Mouse (Mus musculus): ENCODE results near the gene Ccdc69. TPM values are rescaled to one million over a fixed set of nuclear protein-coding genes. Genes with fewer than 3 reads are reported as not detected.
A peak's percentile ranks its signal among the peaks of the same experiment; 100 is the strongest.

Gene Ccdc69
- polyA plus RNA-seq, 1 experiment from 2014 or later: 18.8 TPM

DNA sequence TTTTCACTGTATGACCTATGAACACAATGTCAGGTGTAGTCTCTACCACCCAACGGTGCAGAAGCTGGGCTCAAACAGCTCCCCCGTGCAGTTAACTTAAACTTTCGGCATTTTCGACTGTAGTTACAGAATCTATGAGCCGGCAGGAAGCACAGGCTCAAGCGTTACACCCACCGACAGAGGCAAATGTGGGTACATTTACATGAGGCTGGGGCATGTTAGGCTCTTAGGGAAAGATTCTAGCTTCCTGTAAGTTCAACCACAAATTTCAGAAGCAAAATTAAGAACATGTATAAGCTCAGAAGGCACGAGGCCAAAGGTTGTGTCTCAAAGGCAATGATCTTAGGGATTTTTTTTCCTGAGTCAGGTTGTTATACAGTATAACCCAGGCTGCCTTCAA lies 5.5 kb downstream of the Ccdc69 start:
- H3K9me3 ChIP-seq: no peaks in the 10 kb centered on the region
- H3K9ac ChIP-seq: no peak overlapping the region
- no peak for ATAC-seq (ENCODE audit: extremely low read depth, insufficient number of reproducible peaks, low FRiP score, low TSS enrichment)
- 74% methylated on average over 8 of the region's 8 CpGs for WGBS
- H3K4me2 ChIP-seq: no peak overlapping the region
- H3K4me1 ChIP-seq: peaks cover 60% of the 10 kb centered on the region
- H3K27me3 ChIP-seq (replicated peaks): no peaks in the 10 kb centered on the region
- no peaks in the 10 kb centered on the region for H3K36me3 ChIP-seq
- no peak overlapping the region for H3K27ac ChIP-seq (replicated peaks)
- no peak overlapping the region for H3K4me3 ChIP-seq

DNA sequence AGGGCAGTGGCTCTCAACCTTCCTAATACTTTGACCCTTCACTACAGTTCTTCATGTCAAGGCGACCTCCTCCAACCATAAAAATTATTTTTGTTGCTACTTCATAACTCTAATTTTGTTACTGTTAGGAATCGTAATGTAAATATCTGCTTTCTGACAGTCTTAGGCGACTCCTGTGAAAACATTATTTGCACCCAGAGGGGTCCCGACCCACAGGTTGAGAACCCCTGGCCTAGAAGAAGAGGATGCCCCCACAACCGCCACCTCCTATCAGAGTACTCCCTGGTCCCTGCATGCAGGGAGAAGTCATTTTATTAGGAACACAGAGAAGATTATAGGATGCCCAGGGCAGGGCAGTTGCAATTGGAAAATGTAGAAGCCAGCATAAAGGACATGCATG lies 6.6 kb downstream of the Ccdc69 start:
- Histone ChIP-seq H3K4me2 (no peak overlapping the region), H3K27ac (replicated peaks) (no peak overlapping the region), H3K9ac (no peak overlapping the region), H3K4me1 (peaks cover 49% of the 10 kb centered on the region), H3K36me3 (no peaks in the 10 kb centered on the region), H3K27me3 (replicated peaks) (no peaks in the 10 kb centered on the region), H3K4me3 (no peak overlapping the region), H3K9me3 (no peaks in the 10 kb centered on the region)
- no peak for ATAC-seq (ENCODE audit: extremely low read depth, insufficient number of reproducible peaks, low FRiP score, low TSS enrichment)
- 83% methylated on average over 5 of the region's 5 CpGs for WGBS

DNA sequence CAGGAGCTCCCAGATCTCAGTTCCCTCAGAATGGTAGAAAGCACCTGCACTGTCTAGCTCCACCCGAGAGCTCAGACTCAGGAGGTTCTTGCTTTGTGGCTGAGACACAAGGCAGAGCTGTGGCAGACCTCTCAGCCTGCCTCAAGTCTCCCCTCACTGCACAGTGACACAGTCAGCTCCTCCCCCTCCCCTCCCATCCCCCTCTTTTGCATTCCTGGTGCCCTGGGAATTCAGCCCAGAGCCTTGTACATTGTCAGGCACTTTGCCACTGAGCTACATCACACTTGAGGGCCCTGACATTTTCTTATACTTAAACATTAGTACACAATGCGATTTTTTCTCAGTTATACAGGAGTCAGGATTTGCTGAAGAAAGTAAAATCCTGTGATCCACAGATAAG lies 8.9 kb downstream of the Ccdc69 start:
- Histone ChIP-seq H3K4me1 (peaks cover 26% of the 10 kb centered on the region), H3K4me2 (no peak overlapping the region), H3K9me3 (no peaks in the 10 kb centered on the region), H3K27ac (replicated peaks) (peak overlapping the region; percentile 81), H3K27me3 (replicated peaks) (no peaks in the 10 kb centered on the region), H3K36me3 (no peaks in the 10 kb centered on the region), H3K4me3 (no peak overlapping the region), H3K9ac (peak overlapping the region; percentile 44; the same call in 1 of the 2 replicates)
- ATAC-seq (ENCODE audit: extremely low read depth, insufficient number of reproducible peaks, low FRiP score, low TSS enrichment): no peak
- WGBS: 14% methylated on average over 2 of the region's 2 CpGs

DNA sequence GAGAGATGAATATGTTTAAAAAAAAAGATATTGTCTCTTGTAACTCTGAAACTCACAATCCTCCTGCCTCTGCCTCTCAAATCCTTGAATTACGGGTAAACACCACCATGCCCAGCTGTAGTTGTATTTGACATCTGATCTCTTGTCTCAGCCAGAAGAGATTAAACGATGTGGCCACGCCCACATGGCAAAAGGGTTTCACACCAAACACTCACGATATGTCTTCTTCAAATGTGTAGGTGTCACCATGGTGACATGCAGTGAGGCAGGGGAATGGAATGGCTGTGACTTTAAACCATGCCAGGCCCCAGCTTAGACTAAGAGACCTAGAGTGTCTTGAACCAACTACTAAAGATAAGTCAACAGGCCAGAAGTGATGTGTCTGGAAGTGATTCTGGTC lies 11.0 kb downstream of the Ccdc69 start:
- no peak overlapping the region for H3K9ac ChIP-seq
- no peaks in the 10 kb centered on the region for H3K27me3 ChIP-seq (replicated peaks)
- no peaks in the 10 kb centered on the region for H3K9me3 ChIP-seq
- H3K4me2 ChIP-seq: no peak overlapping the region
- 56% methylated on average over 4 of the region's 4 CpGs for WGBS
- H3K27ac ChIP-seq (replicated peaks): no peak overlapping the region
- ATAC-seq (ENCODE audit: extremely low read depth, insufficient number of reproducible peaks, low FRiP score, low TSS enrichment): no peak
- H3K36me3 ChIP-seq: no peaks in the 10 kb centered on the region
- peaks cover 28% of the 10 kb centered on the region for H3K4me1 ChIP-seq
- no peak overlapping the region for H3K4me3 ChIP-seq

DNA sequence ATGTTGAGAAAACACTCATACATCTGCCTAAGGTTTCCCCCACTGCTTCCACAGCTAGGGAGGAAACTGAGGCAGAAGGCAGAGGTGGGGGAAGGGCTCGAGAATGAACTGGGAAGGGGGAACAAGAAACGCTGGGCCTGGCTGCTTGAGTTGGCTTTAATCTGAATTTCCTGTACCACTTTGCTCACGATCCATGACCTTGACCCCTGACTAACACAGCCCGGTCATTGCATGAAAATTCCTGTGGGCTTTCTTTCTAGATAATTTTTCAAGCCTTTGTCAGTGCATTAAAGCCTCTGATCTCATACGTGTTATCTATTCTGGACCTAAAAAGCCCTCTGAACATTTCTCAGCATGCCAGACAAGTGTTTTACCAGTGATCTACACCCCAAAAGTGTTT lies 15.1 kb downstream of the Ccdc69 start:
- Histone ChIP-seq H3K27ac (replicated peaks) (peak overlapping the region; percentile 69), H3K4me1 (peaks cover 29% of the 10 kb centered on the region), H3K27me3 (replicated peaks) (no peaks in the 10 kb centered on the region), H3K9me3 (no peaks in the 10 kb centered on the region), H3K4me3 (no peak overlapping the region), H3K9ac (0 out of 2 replicates have a peak overlapping the region, but pooled peaks have one; percentile 9), H3K4me2 (no peak overlapping the region), H3K36me3 (peaks cover 17% of the 10 kb centered on the region)
- ATAC-seq (ENCODE audit: extremely low read depth, insufficient number of reproducible peaks, low FRiP score, low TSS enrichment): no peak
- 16% methylated on average over 5 of the region's 5 CpGs for WGBS

DNA sequence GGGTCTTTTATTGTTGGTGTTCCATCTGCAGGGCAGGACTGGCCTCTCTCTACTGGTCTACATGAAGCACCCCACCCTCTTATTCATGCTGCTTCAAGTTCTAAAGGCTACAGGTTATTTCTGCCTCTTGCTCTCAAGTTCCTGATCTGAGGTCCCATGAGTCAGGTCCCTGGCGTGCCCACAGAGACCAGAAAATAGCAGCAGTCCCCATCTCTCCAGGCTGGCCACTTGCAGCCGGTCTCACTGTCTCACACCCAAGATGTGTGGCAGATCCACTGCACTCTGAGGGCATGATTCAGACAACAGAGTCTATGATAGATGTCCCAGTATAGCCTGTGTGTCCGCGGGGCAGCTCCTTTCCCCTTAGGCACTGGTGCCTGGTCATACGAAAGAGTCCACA lies 17.1 kb downstream of the Ccdc69 start:
- no peak for ATAC-seq (ENCODE audit: extremely low read depth, insufficient number of reproducible peaks, low FRiP score, low TSS enrichment)
- WGBS: 76% methylated on average over 5 of the region's 5 CpGs
- no peaks in the 10 kb centered on the region for H3K27me3 ChIP-seq (replicated peaks)
- H3K4me3 ChIP-seq: no peak overlapping the region
- no peak overlapping the region for H3K4me2 ChIP-seq
- H3K36me3 ChIP-seq: peaks cover 29% of the 10 kb centered on the region
- H3K9me3 ChIP-seq: no peaks in the 10 kb centered on the region
- H3K9ac ChIP-seq: peak overlapping the region; percentile 28; the same call in 1 of the 2 replicates
- H3K27ac ChIP-seq (replicated peaks): no peak overlapping the region
- peaks cover 29% of the 10 kb centered on the region for H3K4me1 ChIP-seq

DNA sequence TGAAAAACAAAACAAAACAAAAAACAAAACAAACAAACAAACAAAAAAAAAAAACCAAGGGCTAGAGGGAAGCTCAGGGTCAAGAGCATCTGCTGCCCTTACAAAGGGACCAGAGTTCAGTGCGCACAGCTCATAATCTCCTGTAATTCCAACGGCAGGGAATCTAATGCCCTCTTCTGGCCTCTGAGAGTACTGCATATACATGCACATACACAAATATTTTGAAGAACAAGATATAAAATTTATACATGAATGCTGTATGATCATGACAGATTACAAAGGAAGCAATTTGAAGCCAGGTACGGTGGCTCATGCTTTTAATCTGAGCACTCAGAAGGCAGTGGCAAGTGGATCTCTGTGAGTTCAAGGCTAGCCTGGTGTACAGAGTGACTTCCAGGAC lies 20.4 kb downstream of the Ccdc69 start:
- H3K4me1 ChIP-seq: peaks cover 20% of the 10 kb centered on the region
- H3K4me3 ChIP-seq: no peak overlapping the region
- no peak overlapping the region for H3K9ac ChIP-seq
- no peaks in the 10 kb centered on the region for H3K27me3 ChIP-seq (replicated peaks)
- no peaks in the 10 kb centered on the region for H3K9me3 ChIP-seq
- H3K36me3 ChIP-seq: peaks cover 59% of the 10 kb centered on the region
- ATAC-seq (ENCODE audit: extremely low read depth, insufficient number of reproducible peaks, low FRiP score, low TSS enrichment): no peak
- no peak overlapping the region for H3K27ac ChIP-seq (replicated peaks)
- H3K4me2 ChIP-seq: no peak overlapping the region
- WGBS: 73% methylated on average over 3 of the region's 3 CpGs

DNA sequence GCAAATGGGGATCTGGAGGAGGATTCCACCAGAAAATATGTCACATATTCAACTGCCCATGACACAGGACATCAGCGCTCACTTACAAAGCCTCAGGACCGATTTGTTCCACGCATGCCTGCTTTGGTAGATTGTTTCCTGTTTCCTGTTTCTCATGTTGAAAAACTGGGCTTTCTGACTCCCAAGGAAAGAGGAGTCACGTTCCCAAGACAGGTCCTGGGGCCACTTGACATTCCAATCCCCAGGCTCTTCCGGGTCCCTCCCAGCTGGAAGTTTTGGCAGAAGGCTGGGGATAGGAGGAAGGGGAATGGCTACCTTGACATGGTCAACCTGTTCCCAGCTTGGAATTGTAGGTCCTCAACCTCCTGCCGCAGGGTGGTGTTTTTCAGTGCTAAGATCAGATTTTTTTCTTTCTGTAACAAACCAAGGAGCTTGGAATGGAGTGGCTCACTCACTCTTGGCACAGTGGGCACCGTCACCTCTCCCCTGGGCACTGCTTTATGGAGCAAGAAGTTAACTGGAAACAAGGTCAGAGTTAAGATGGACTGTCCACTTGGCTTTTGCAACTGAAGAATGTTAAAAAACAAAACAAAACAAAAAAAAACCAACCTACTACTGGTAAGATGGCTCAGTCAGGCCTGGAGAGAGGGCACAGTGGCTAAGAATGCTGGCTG lies 27.0 kb downstream of the Ccdc69 start:
- H3K9me3 ChIP-seq: no peaks in the 10 kb centered on the region
- ATAC-seq (ENCODE audit: extremely low read depth, insufficient number of reproducible peaks, low FRiP score, low TSS enrichment): no peak
- H3K4me3 ChIP-seq: no peak overlapping the region
- no peak overlapping the region; the same call in 1 of the 2 replicates for H3K27ac ChIP-seq (replicated peaks)
- no peaks in the 10 kb centered on the region for H3K27me3 ChIP-seq (replicated peaks)
- no peak overlapping the region for H3K9ac ChIP-seq
- peaks cover 6% of the 10 kb centered on the region for H3K4me1 ChIP-seq
- no peak overlapping the region for H3K4me2 ChIP-seq
- whole genome bisulfite sequencing: 58% methylated on average over 7 of the region's 7 CpGs
- H3K36me3 ChIP-seq: peaks cover 67% of the 10 kb centered on the region

DNA sequence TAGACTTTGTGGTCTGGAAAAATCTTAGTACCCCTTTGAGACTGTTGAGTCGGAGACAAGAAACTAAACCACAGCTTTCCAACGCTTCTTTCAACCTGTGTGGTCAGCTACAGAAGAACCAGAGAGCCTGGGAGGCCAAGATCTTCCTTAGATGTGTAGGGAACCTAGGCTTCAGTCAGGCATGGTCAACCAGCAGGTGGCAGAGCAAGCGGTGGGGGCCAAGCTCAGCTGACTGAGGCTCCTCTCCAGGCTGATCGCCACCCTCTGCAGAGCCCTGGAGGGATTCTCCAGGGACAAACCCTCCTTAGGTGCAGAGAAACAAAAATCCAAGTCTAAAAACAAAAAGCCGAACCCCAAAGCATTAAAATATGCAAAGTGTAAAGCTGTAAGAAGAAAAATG lies 31.3 kb downstream of the Ccdc69 start:
- no peak overlapping the region for H3K27ac ChIP-seq (replicated peaks)
- H3K9me3 ChIP-seq: no peaks in the 10 kb centered on the region
- no peak overlapping the region for H3K4me2 ChIP-seq
- peaks cover 6% of the 10 kb centered on the region for H3K4me1 ChIP-seq
- no peak overlapping the region for H3K9ac ChIP-seq
- H3K27me3 ChIP-seq (replicated peaks): no peaks in the 10 kb centered on the region
- no peak for ATAC-seq (ENCODE audit: extremely low read depth, insufficient number of reproducible peaks, low FRiP score, low TSS enrichment)
- H3K4me3 ChIP-seq: no peak overlapping the region
- H3K36me3 ChIP-seq: peaks cover 26% of the 10 kb centered on the region
- WGBS: 47% methylated on average over 5 of the region's 5 CpGs

DNA sequence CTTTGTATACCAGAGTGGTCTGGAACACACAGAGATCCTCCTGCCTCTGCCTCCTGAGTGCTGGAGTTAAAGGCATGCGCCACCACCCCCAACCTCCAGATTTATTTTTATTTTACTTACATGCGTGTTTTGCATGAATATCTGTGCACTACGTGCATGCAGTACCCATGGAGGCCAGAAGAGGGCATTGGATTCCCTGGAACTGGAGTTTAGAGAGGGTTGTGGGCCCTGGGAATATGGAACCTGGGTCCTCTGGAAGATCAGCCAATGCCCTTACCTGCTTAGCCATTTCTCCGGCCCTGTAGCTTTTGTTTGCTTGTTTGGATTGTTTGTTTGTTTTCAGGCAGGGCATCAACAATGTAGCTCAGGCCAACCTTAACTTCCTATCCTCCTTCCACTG lies 36.6 kb downstream of the Ccdc69 start:
- Histone ChIP-seq H3K4me2 (no peak overlapping the region), H3K9ac (no peak overlapping the region), H3K9me3 (no peaks in the 10 kb centered on the region), H3K4me1 (0 out of 2 replicates have a peak, but pooled peaks cover 4% of the 10 kb centered on the region), H3K4me3 (no peak overlapping the region), H3K27me3 (replicated peaks) (no peaks in the 10 kb centered on the region), H3K27ac (replicated peaks) (no peak overlapping the region), H3K36me3 (no peaks in the 10 kb centered on the region)
- ATAC-seq (ENCODE audit: extremely low read depth, insufficient number of reproducible peaks, low FRiP score, low TSS enrichment): no peak
- WGBS: 74% methylated on average over 4 of the region's 4 CpGs

DNA sequence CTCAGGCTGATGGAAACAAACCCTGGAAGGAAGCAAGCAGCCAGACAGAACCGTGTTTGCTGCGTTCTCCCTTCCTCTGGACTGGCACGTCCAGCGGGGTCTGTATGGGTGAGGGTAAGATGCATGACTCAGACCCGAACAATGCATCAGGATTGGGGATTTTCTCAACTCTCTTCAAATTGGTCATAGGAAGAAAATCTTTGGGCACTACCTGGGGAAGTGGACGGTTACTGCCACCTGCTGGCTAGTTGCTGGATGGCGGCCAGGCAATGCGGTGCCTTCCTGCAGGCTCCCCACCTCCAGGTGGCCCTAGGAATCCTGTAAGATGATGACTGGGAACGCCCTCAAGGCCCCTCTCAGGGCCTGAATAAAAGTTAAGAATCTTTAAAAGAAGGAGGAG lies 38.3 kb downstream of the Ccdc69 start:
- H3K4me3 ChIP-seq: no peak overlapping the region
- H3K9ac ChIP-seq: no peak overlapping the region
- H3K4me2 ChIP-seq: no peak overlapping the region
- no peaks in the 10 kb centered on the region for H3K9me3 ChIP-seq
- H3K27ac ChIP-seq (replicated peaks): no peak overlapping the region
- no peaks in the 10 kb centered on the region for H3K36me3 ChIP-seq
- no peaks in the 10 kb centered on the region for H3K27me3 ChIP-seq (replicated peaks)
- WGBS: 5% methylated on average over 9 of the region's 9 CpGs
- H3K4me1 ChIP-seq: 0 out of 2 replicates have a peak, but pooled peaks cover 4% of the 10 kb centered on the region
- ATAC-seq (ENCODE audit: extremely low read depth, insufficient number of reproducible peaks, low FRiP score, low TSS enrichment): no peak

DNA sequence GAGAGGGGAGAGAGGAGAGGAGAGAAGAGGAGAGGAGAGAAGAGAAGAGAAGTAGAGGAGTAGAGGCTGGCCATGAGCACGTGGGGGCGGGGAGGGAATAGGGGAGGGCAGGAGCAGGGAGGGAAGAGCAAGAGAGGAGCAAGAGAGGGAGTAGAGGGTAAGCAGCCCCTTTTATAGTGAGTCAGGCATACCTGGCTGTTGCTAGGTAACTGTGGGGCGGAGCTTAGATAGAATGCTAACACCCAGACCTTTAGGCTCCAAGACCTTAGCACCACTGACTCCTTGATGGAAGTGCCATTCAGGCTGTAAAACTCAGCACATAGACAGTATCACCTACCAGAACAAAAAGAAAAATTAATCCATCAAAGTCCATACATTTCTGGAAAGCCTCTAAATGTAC lies 41.3 kb downstream of the Ccdc69 start:
- WGBS: 34% methylated on average over 3 of the region's 3 CpGs
- Histone ChIP-seq H3K27ac (replicated peaks) (no peak overlapping the region), H3K4me1 (peaks cover 18% of the 10 kb centered on the region), H3K9ac (no peak overlapping the region), H3K36me3 (0 out of 2 replicates have a peak, but pooled peaks cover 1% of the 10 kb centered on the region), H3K27me3 (replicated peaks) (no peaks in the 10 kb centered on the region), H3K9me3 (no peaks in the 10 kb centered on the region), H3K4me2 (no peak overlapping the region), H3K4me3 (no peak overlapping the region)
- no peak for ATAC-seq (ENCODE audit: extremely low read depth, insufficient number of reproducible peaks, low FRiP score, low TSS enrichment)
